Mouse (Mus musculus) heart, embryonic 14.5 days (tissue): ENCODE data around the gene G430095P16Rik. TPM values are rescaled to one million over a fixed set of nuclear protein-coding genes. Genes with fewer than 3 reads are reported as not detected.

Source experiments
- ATAC-seq: fragments of 200-750 bp; cut with Nextera tagmentation; 2 replicates; pipeline ENCODE4 v1.8.0; 2017; ENCODE audit warnings: low read depth, moderate TSS enrichment; ENCODE audit not compliant: insufficient number of reproducible peaks, insufficient read depth, low FRiP score
- H3K27ac ChIP-seq, 2 experiments: fragments of 200-500 bp in 1 of 2; fragments of 300-500 bp in 1 of 2; sonication (generic) in 1 of 2; replicated peaks in 1 of 2; 2 replicates each; pipeline ENCODE4 v1.5.1; 2012 to 2014; ENCODE audit warnings: low read depth in 2 of 2, low read length in 2 of 2, control low read depth in 1 of 2, mild to moderate bottlenecking in 1 of 2, mixed read lengths in 1 of 2; ENCODE audit not compliant: control insufficient read depth in 1 of 2, insufficient read depth in 1 of 2
- H3K27me3 ChIP-seq: fragments of 300-500 bp; sonication (generic); 2 replicates; pipeline ENCODE4 v1.6.1; 2014; ENCODE audit warnings: mild to moderate bottlenecking, low read length, control low read depth; ENCODE audit not compliant: control insufficient read depth, insufficient read depth
- H3K36me3 ChIP-seq: fragments of 300-500 bp; sonication (generic); 2 replicates; pipeline ENCODE4 v1.6.1; 2014; ENCODE audit warnings: mild to moderate bottlenecking, control low read depth, low read length, mixed read lengths; ENCODE audit not compliant: control insufficient read depth, insufficient read depth
- H3K4me1 ChIP-seq, 2 experiments: fragments of 200-500 bp in 1 of 2; fragments of 300-500 bp in 1 of 2; sonication (generic) in 1 of 2; 2 replicates each; pipeline ENCODE4 v1.6.1; 2012 to 2014; ENCODE audit warnings: low read length in 2 of 2, control low read depth in 1 of 2, mixed read lengths in 1 of 2; ENCODE audit not compliant: control insufficient read depth in 2 of 2, insufficient read depth in 2 of 2
- H3K4me2 ChIP-seq: fragments of 300-500 bp; sonication (generic); 2 replicates; pipeline ENCODE4 v1.6.1; 2014; ENCODE audit warnings: mild to moderate bottlenecking, low read length
- H3K4me3 ChIP-seq, 2 experiments: fragments of 200-500 bp in 1 of 2; fragments of 300-500 bp in 1 of 2; sonication (generic) in 1 of 2; 2 replicates each; pipeline ENCODE4 v1.5.1; 2012 to 2014; ENCODE audit warnings: low read length in 2 of 2, mild to moderate bottlenecking in 2 of 2, control low read depth in 1 of 2, low read depth in 1 of 2, moderate library complexity in 1 of 2; ENCODE audit not compliant: control insufficient read depth in 1 of 2, insufficient read depth in 1 of 2
- H3K9ac ChIP-seq: fragments of 300-500 bp; sonication (generic); 2 replicates; pipeline ENCODE4 v1.6.1; 2014; ENCODE audit warnings: mild to moderate bottlenecking, low read length
- H3K9me3 ChIP-seq: fragments of 300-500 bp; sonication (generic); 2 replicates; pipeline ENCODE4 v1.6.1; 2016; ENCODE audit warnings: low read length, control low read depth; ENCODE audit not compliant: control insufficient read depth
- WGBS: fragments of 180-500 bp; shearing (Covaris S2); extraction: QIAGEN DNeasy Blood & Tissue Kit; methylation state at CpG from one replicate; pipeline ENCODE4 v1.1.7; 2014; 5-methylcytosine and 5-hydroxymethylcytosine counted together
- polyA plus RNA-seq: library from polyadenylated mRNA; unstranded; fragments of >200 nt; fragmentation: Nextera tagmentation; extraction: Ambion mirVana; gene quantifications from 2 replicates; pipeline ENCODE4 v1.2.1, GENCODE M21; 2014

The G430095P16Rik gene
- polyA plus RNA-seq, 1 experiment from 2014 or later: 5.9 TPM

DNA sequence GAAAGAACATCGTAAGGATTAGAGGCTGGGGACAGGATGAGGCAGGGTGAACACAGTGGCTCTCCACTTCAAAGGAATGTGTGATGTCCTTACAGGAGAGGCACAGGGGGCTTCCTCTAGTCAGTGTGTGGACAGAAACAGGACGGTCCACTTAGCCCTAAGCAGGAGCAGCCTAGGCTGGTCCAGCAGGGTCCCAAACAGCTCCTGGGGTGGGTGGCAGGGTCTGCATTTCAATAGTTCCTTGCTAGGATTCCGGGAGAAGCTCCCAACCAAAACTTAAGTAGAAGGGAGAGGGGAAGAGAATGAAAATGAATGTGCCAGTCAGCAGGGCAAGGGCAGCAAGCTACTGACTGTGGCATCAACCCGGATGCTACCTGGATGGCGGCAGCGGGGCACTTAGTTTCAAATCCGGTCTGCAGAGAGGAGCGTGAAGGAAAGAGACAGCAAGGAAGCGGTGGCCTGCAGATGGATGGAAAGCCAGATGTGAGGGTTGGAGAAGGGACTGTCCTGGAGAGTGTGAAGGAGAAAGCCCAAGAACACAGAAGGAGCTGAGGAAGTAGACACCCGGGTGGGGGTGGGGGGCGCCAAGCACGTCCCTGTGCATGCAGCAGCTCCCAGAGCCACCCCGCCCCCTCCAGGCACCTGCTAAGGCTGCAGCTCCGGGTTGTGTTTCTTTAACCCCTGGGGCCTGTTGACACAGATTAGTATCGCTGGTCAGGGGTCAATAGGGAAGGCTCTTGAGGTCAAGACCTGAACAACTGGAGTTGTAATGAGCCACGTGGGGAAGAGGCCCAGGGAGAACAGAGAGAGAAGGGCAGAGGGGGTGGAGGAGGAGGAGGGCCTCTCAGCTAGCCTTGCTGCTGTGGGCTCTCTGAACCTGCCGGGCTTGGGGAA is 22.5 kb downstream of the G430095P16Rik start:
- Histone ChIP-seq H3K4me3 (no peak overlapping the region), H3K9ac (peak overlapping the region; percentile 66), H3K4me1 (peaks cover 55 to 57% of the 10 kb centered on the region in 2 experiments), H3K27ac (peak overlapping the region; percentile 15 to 89), H3K9me3 (no peaks in the 10 kb centered on the region), H3K36me3 (no peaks in the 10 kb centered on the region), H3K4me2 (peak overlapping the region; percentile 62), H3K27me3 (no peaks in the 10 kb centered on the region; the same call in 1 of the 2 replicates)
- WGBS: 9% methylated on average over 17 of the region's 17 CpGs
- ATAC-seq: no peak

DNA sequence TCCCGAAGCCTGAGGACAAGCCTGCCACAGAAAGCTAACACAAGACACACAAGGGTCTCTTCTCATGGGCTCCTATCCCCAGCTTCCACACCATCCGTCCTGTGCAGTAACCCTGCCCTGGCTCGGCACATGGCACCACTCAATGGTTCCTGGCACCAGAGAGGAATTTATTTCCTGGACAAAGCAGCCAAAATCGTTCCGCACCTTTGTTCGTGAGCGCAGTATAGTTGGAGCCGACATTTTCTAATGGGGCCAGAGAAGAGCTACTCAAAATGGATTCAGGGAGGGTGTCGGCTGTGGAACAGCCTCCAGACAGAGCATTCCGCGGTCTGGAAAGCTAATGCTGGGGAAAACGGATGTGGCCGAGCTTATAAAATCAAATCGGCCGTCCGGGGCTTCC is 26.7 kb downstream of the G430095P16Rik start:
- no peaks in the 10 kb centered on the region for H3K9me3 ChIP-seq
- peaks cover 4% of the 10 kb centered on the region; the same call in 1 of the 2 replicates for H3K36me3 ChIP-seq
- no peak overlapping the region for H3K27ac ChIP-seq
- H3K4me1 ChIP-seq: peaks cover 26 to 33% of the 10 kb centered on the region in 2 experiments
- H3K9ac ChIP-seq: no peak overlapping the region
- no peak overlapping the region for H3K4me2 ChIP-seq
- WGBS: 78% methylated on average over 16 of the region's 16 CpGs
- no peak overlapping the region for H3K4me3 ChIP-seq
- no peak for ATAC-seq
- H3K27me3 ChIP-seq: no peaks in the 10 kb centered on the region

- no peaks in the 10 kb centered on the region for H3K27me3 ChIP-seq
- peak; percentile 20; the same call in 1 of the 2 replicates for ATAC-seq
- H3K27ac ChIP-seq: no peak overlapping the region
Observed at GRCm38 (mm10) chr8:84752734-84753582, 30.2 kb downstream of the G430095P16Rik start.

GRCm38 (mm10) chr8:84757501-84757900 is 34.7 kb downstream of the G430095P16Rik start:
- 37% methylated on average over 5 of the region's 5 CpGs for WGBS

More at GRCm38 (mm10) chr8:84752734-84753582, 30.2 kb downstream of the G430095P16Rik start:
- Histone ChIP-seq H3K36me3 (peaks cover 11% of the 10 kb centered on the region; the same call in 1 of the 2 replicates), H3K9ac (no peak overlapping the region), H3K4me2 (no peak overlapping the region), H3K4me1 (peaks cover 11 to 20% of the 10 kb centered on the region in 2 experiments), H3K9me3 (no peaks in the 10 kb centered on the region), H3K4me3 (no peak overlapping the region)
- WGBS: 73% methylated on average over 6 of the region's 6 CpGs

GRCm38 (mm10) chr8:84758308-84758707 is 35.5 kb downstream of the G430095P16Rik start:
- WGBS: 92% methylated on average over 3 of the region's 3 CpGs
- H3K27ac ChIP-seq: no peak overlapping the region
- H3K36me3 ChIP-seq: peaks cover 11% of the 10 kb centered on the region

More at GRCm38 (mm10) chr8:84757501-84757900, 34.7 kb downstream of the G430095P16Rik start:
- H3K4me3 ChIP-seq: no peak overlapping the region
- no peak overlapping the region for H3K4me2 ChIP-seq
- H3K9ac ChIP-seq: no peak overlapping the region
- no peak overlapping the region for H3K27ac ChIP-seq
- peaks cover 2 to 12% of the 10 kb centered on the region in 2 experiments; a peak in 3 of 4 replicates for H3K4me1 ChIP-seq
- H3K27me3 ChIP-seq: no peaks in the 10 kb centered on the region
- no peaks in the 10 kb centered on the region for H3K9me3 ChIP-seq
- ATAC-seq: no peak
- H3K36me3 ChIP-seq: peaks cover 11% of the 10 kb centered on the region

DNA sequence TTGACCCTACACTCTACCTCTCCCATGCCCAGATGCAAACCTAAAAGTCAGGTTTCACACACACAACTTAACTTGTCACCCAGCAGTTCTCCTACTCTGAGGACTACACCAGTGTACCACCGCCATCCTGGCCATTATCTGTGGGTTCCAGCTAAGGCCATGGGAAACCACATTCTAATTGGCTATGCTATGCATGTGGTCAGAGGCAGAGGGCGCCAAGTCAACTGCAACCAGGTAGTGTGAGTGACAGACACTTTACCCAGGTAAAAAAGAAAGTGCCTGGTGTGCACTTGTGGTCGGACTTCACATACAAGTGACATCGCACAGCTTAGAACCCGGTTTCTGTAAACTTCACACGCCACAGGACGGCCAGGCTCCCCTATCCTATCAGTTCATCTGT is 36.3 kb downstream of the G430095P16Rik start:
- peaks cover 2 to 10% of the 10 kb centered on the region in 2 experiments; a peak in 3 of 4 replicates for H3K4me1 ChIP-seq
- no peak overlapping the region for H3K4me3 ChIP-seq
- no peak for ATAC-seq
- no peaks in the 10 kb centered on the region for H3K9me3 ChIP-seq
- H3K27ac ChIP-seq: no peak overlapping the region
- 58% methylated on average over 7 of the region's 7 CpGs for WGBS
- H3K9ac ChIP-seq: no peak overlapping the region
- no peaks in the 10 kb centered on the region; the same call in 1 of the 2 replicates for H3K27me3 ChIP-seq
- peaks cover 8% of the 10 kb centered on the region for H3K36me3 ChIP-seq
- H3K4me2 ChIP-seq: no peak overlapping the region

More at GRCm38 (mm10) chr8:84758308-84758707, 35.5 kb downstream of the G430095P16Rik start:
- no peak overlapping the region for H3K4me3 ChIP-seq
- no peak overlapping the region for H3K9ac ChIP-seq
- no peak for ATAC-seq
- peaks cover 2 to 10% of the 10 kb centered on the region in 2 experiments; a peak in 3 of 4 replicates for H3K4me1 ChIP-seq
- H3K4me2 ChIP-seq: no peak overlapping the region
- no peaks in the 10 kb centered on the region for H3K27me3 ChIP-seq
- H3K9me3 ChIP-seq: no peaks in the 10 kb centered on the region

- WGBS: 86% methylated on average over 10 of the region's 10 CpGs
Observed at GRCm38 (mm10) chr8:84759718-84760117, 36.9 kb downstream of the G430095P16Rik start.

More at GRCm38 (mm10) chr8:84759718-84760117, 36.9 kb downstream of the G430095P16Rik start:
- Histone ChIP-seq H3K9ac (no peak overlapping the region), H3K9me3 (no peaks in the 10 kb centered on the region), H3K4me2 (no peak overlapping the region), H3K36me3 (peaks cover 8% of the 10 kb centered on the region), H3K4me1 (peaks cover 2 to 10% of the 10 kb centered on the region in 2 experiments; a peak in 3 of 4 replicates), H3K27me3 (no peaks in the 10 kb centered on the region; the same call in 1 of the 2 replicates), H3K4me3 (no peak overlapping the region), H3K27ac (no peak overlapping the region)
- no peak for ATAC-seq
